Mouse (Mus musculus): ENCODE results near the gene Wdfy3. TPM values are rescaled to one million over a fixed set of nuclear protein-coding genes. Genes with fewer than 3 reads are reported as not detected.
"Not testable (repeated sequence)": the region's sequence is repeated elsewhere in the genome, so short reads cannot be mapped to it uniquely, and the experiment has no call there.

Wdfy3 gene
- 12.4 and 13.4 TPM in 2 replicates for polyA plus RNA-seq (2015; fragmentation: Nextera tagmentation; extraction: Ambion mirVana)

GRCm38 (mm10) chr5:102069767-102070413, at the start of gene Wdfy3:
Gene Wdfy3 (minus strand): TSS chr5:102069921.
- Histone ChIP-seq H3K4me2 (peak within 1 kb of the TSS; percentile 61), H3K4me3 (peak within 1 kb of the TSS; percentile 97), H3K36me3 (0 out of 2 replicates have a peak, but pooled peaks cover 3% of the 10 kb centered on the region), H3K27me3 (no peaks in the 10 kb centered on the region), H3K4me1 (peaks cover 26% of the 10 kb centered on the region), H3K9ac (peak within 1 kb of the TSS; percentile 98), H3K27ac (peak within 1 kb of the TSS; percentile 94), H3K9me3 (no peaks in the 10 kb centered on the region)
- ATAC-seq (ENCODE audit: borderline replicate concordance, extremely low read depth, low FRiP score, low TSS enrichment) = peak; percentile 93
- under 1% methylated on average over 53 of the region's 62 CpGs for WGBS

- ATAC-seq (ENCODE audit: borderline replicate concordance, extremely low read depth, low FRiP score, low TSS enrichment) = peak; percentile 72
- Histone ChIP-seq H3K27me3 (no peaks in the 10 kb centered on the region), H3K36me3 (no peaks in the 10 kb centered on the region), H3K4me2 (peak overlapping the region; percentile 51), H3K9me3 (no peaks in the 10 kb centered on the region), H3K4me3 (peak overlapping the region; percentile 23; the same call in 1 of the 2 replicates), H3K4me1 (peaks cover 5% of the 10 kb centered on the region), H3K9ac (no peak overlapping the region), H3K27ac (no peak overlapping the region)
- WGBS = 17% methylated on average over 14 of the region's 14 CpGs
Measured at GRCm38 (mm10) chr5:102113009-102113408, 43.3 kb upstream of the Wdfy3 start.

- Histone ChIP-seq H3K4me2 (no peak overlapping the region), H3K9me3 (no peaks in the 10 kb centered on the region), H3K27ac (no peak overlapping the region), H3K27me3 (no peaks in the 10 kb centered on the region), H3K36me3 (no peaks in the 10 kb centered on the region), H3K4me1 (peaks cover 5% of the 10 kb centered on the region), H3K4me3 (no peak overlapping the region), H3K9ac (no peak overlapping the region)
- WGBS = 60% methylated on average over 7 of the region's 7 CpGs
- ATAC-seq (ENCODE audit: borderline replicate concordance, extremely low read depth, low FRiP score, low TSS enrichment) = no peak
Measured at GRCm38 (mm10) chr5:102112034-102112433, 42.3 kb upstream of the Wdfy3 start.

GRCm38 (mm10) chr5:102110031-102110430, 40.3 kb upstream of the Wdfy3 start:
- Histone ChIP-seq H3K4me1 (peaks cover 5% of the 10 kb centered on the region), H3K36me3 (no peaks in the 10 kb centered on the region), H3K9ac (no peak overlapping the region), H3K27ac (no peak overlapping the region), H3K9me3 (no peaks in the 10 kb centered on the region), H3K4me3 (no peak overlapping the region), H3K4me2 (no peak overlapping the region), H3K27me3 (no peaks in the 10 kb centered on the region)
- ATAC-seq (ENCODE audit: borderline replicate concordance, extremely low read depth, low FRiP score, low TSS enrichment) = no peak
- whole genome bisulfite sequencing = 75% methylated on average over 7 of the region's 7 CpGs

GRCm38 (mm10) chr5:102105919-102106318, 36.2 kb upstream of the Wdfy3 start:
- ATAC-seq (ENCODE audit: borderline replicate concordance, extremely low read depth, low FRiP score, low TSS enrichment) = no peak
- Histone ChIP-seq H3K9ac (no peak overlapping the region), H3K4me1 (no peaks in the 10 kb centered on the region), H3K9me3 (no peaks in the 10 kb centered on the region), H3K27ac (no peak overlapping the region), H3K4me3 (no peak overlapping the region), H3K27me3 (no peaks in the 10 kb centered on the region), H3K36me3 (no peaks in the 10 kb centered on the region), H3K4me2 (no peak overlapping the region)
- 68% methylated on average over 3 of the region's 3 CpGs for WGBS

GRCm38 (mm10) chr5:102101815-102102214, 32.1 kb upstream of the Wdfy3 start:
- not testable (repeated sequence) for ATAC-seq (ENCODE audit: borderline replicate concordance, extremely low read depth, low FRiP score, low TSS enrichment); H3K27ac ChIP-seq; H3K4me3 ChIP-seq; H3K27me3 ChIP-seq; H3K9me3 ChIP-seq; H3K4me2 ChIP-seq; H3K4me1 ChIP-seq; H3K36me3 ChIP-seq; H3K9ac ChIP-seq
- WGBS = 75% methylated on average over 1 of the region's 1 CpGs

GRCm38 (mm10) chr5:102100246-102101241, 30.8 kb upstream of the Wdfy3 start:
- WGBS = 57% methylated on average over 21 of the region's 21 CpGs
- Histone ChIP-seq H3K9me3 (no peaks in the 10 kb centered on the region), H3K27ac (no peak overlapping the region), H3K9ac (no peak overlapping the region), H3K4me1 (no peaks in the 10 kb centered on the region), H3K27me3 (no peaks in the 10 kb centered on the region), H3K36me3 (no peaks in the 10 kb centered on the region), H3K4me3 (no peak overlapping the region), H3K4me2 (no peak overlapping the region)
- no peak for ATAC-seq (ENCODE audit: borderline replicate concordance, extremely low read depth, low FRiP score, low TSS enrichment)

GRCm38 (mm10) chr5:102095576-102095975, 25.9 kb upstream of the Wdfy3 start:
- H3K4me3 ChIP-seq = no peak overlapping the region
- WGBS = 82% methylated on average over 4 of the region's 4 CpGs
- no peak overlapping the region for H3K27ac ChIP-seq
- H3K9ac ChIP-seq = no peak overlapping the region
- H3K36me3 ChIP-seq = no peaks in the 10 kb centered on the region
- no peaks in the 10 kb centered on the region for H3K27me3 ChIP-seq
- no peak for ATAC-seq (ENCODE audit: borderline replicate concordance, extremely low read depth, low FRiP score, low TSS enrichment)
- no peaks in the 10 kb centered on the region for H3K9me3 ChIP-seq
- H3K4me2 ChIP-seq = no peak overlapping the region
- H3K4me1 ChIP-seq = no peaks in the 10 kb centered on the region

GRCm38 (mm10) chr5:102090686-102091085, 21.0 kb upstream of the Wdfy3 start:
- H3K36me3 ChIP-seq = no peaks in the 10 kb centered on the region
- H3K4me3 ChIP-seq = no peak overlapping the region
- no peak for ATAC-seq (ENCODE audit: borderline replicate concordance, extremely low read depth, low FRiP score, low TSS enrichment)
- no peak overlapping the region for H3K27ac ChIP-seq
- no peak overlapping the region for H3K4me2 ChIP-seq
- no peaks in the 10 kb centered on the region for H3K4me1 ChIP-seq
- H3K9ac ChIP-seq = no peak overlapping the region
- WGBS = 72% methylated on average over 3 of the region's 3 CpGs
- H3K9me3 ChIP-seq = no peaks in the 10 kb centered on the region
- no peaks in the 10 kb centered on the region for H3K27me3 ChIP-seq

GRCm38 (mm10) chr5:102084737-102085705, 15.3 kb upstream of the Wdfy3 start:
- peak overlapping the region; percentile 86 for H3K27ac ChIP-seq
- no peak overlapping the region for H3K9ac ChIP-seq
- H3K36me3 ChIP-seq = no peaks in the 10 kb centered on the region
- no peaks in the 10 kb centered on the region; the same call in 1 of the 2 replicates for H3K9me3 ChIP-seq
- H3K4me2 ChIP-seq = peak overlapping the region; percentile 36
- peaks cover 11% of the 10 kb centered on the region for H3K4me1 ChIP-seq
- 21% methylated on average over 18 of the region's 18 CpGs for WGBS
- H3K4me3 ChIP-seq = no peak overlapping the region
- peak; percentile 79 for ATAC-seq (ENCODE audit: borderline replicate concordance, extremely low read depth, low FRiP score, low TSS enrichment)
- H3K27me3 ChIP-seq = no peaks in the 10 kb centered on the region

- H3K4me3 ChIP-seq = no peak overlapping the region
- H3K36me3 ChIP-seq = no peaks in the 10 kb centered on the region
- 0% methylated on average over 1 of the region's 1 CpGs for WGBS
Measured at GRCm38 (mm10) chr5:102074086-102074485, 4.4 kb upstream of the Wdfy3 start.

More at GRCm38 (mm10) chr5:102074086-102074485, 4.4 kb upstream of the Wdfy3 start:
- no peaks in the 10 kb centered on the region for H3K27me3 ChIP-seq
- H3K27ac ChIP-seq = no peak overlapping the region
- H3K9me3 ChIP-seq = no peaks in the 10 kb centered on the region
- no peak overlapping the region for H3K9ac ChIP-seq
- no peak overlapping the region for H3K4me2 ChIP-seq
- H3K4me1 ChIP-seq = peaks cover 12% of the 10 kb centered on the region; the same call in 1 of the 2 replicates
- no peak for ATAC-seq (ENCODE audit: borderline replicate concordance, extremely low read depth, low FRiP score, low TSS enrichment)

Data from lung, embryonic 15.5 days (tissue).